11 mouse cellular contexts compared by ENCODE assay signal in genomic region chr4:152263512-152264176, GRCm38 (mm10). TPM values are rescaled to one million over a fixed set of nuclear protein-coding genes. Genes with fewer than 3 reads are reported as not detected.
A peak's percentile ranks its signal among the peaks of the same experiment; 100 is the strongest.
DNase-seq lines count a peak whose midpoint lies in the region; ATAC-seq and TF ChIP-seq lines count a peak whose summit lies in the region.
"Had no signal": no experiment of that assay in that cellular context is flagged by ENCODE, and none has a peak within 500 bp of the region (broad histone marks: within the 10 kb centered on the region; RNA-seq: fewer than 3 reads in every experiment).

No protein-coding gene starts in this region.

- 0 out of 2 replicates have a peak overlapping the region, but pooled peaks have one; percentile 16 for H3K9ac ChIP-seq in heart, embryonic 15.5 days
- no peak overlapping the region for H3K9ac ChIP-seq in hindbrain, embryonic 15.5 days
- H3K9ac ChIP-seq in liver, embryonic 14.5 days (replicated peaks): peak overlapping the region; percentile 33; the same call in 1 of the 2 replicates

- H3K4me1 ChIP-seq in heart, embryonic 15.5 days (replicated peaks): peaks cover 78% of the 10 kb centered on the region
- H3K4me1 ChIP-seq in hindbrain, embryonic 15.5 days (replicated peaks): peaks cover 36% of the 10 kb centered on the region
- H3K4me1 ChIP-seq in liver, embryonic 14.5 days (replicated peaks; ENCODE audit: control insufficient read depth in 2 of 2, insufficient read depth in 2 of 2, low read length in 1 of 2): peaks cover 14 to 18% of the 10 kb centered on the region in 2 experiments

- no peak for DNase-seq in heart, adult 11 months
- DNase-seq in WW6 (ENCODE audit: low read depth, low spot score): peak; percentile 49
- peak; percentile 24 to 66 (median 40) for DNase-seq in liver, embryonic 14.5 days (ENCODE audit: low read depth in 3 of 3, low spot score in 3 of 3)
- DNase-seq in layer of hippocampus, adult 8-10 months (ENCODE audit: low spot score in 2 of 2): no peak
- DNase-seq in thymus, postnatal 14 days: no peak
- DNase-seq in B cell, adult 2 months: no peak
- DNase-seq: thymus, postnatal 25 days had no signal

- H3K27ac ChIP-seq in heart, embryonic 15.5 days: peak overlapping the region; percentile 95
- no peak overlapping the region for H3K27ac ChIP-seq in hindbrain, embryonic 15.5 days (replicated peaks)
- peak overlapping the region; percentile 52 for H3K27ac ChIP-seq in liver, embryonic 14.5 days

- H3K36me3 ChIP-seq in heart, embryonic 15.5 days: no peaks in the 10 kb centered on the region
- peaks cover 12% of the 10 kb centered on the region for H3K36me3 ChIP-seq in hindbrain, embryonic 15.5 days
- H3K36me3 ChIP-seq in liver, embryonic 14.5 days (replicated peaks; ENCODE audit: control insufficient read depth, insufficient read depth, low read depth): no peaks in the 10 kb centered on the region

- no peak overlapping the region for H3K4me3 ChIP-seq in heart, embryonic 15.5 days
- H3K4me3 ChIP-seq in hindbrain, embryonic 15.5 days: no peak overlapping the region
- no peak overlapping the region for H3K4me3 ChIP-seq in liver, embryonic 14.5 days (ENCODE audit: insufficient read depth in 1 of 2, low read depth in 2 of 2, low read length in 2 of 2)

- 35% methylated on average over 10 of the region's 10 CpGs for WGBS in heart, embryonic 15.5 days
- 27% methylated on average over 10 of the region's 10 CpGs for WGBS in hindbrain, embryonic 15.5 days
- WGBS in liver, embryonic 14.5 days (ENCODE audit: insufficient replicate concordance): 34% methylated on average over 10 of the region's 10 CpGs

- no peaks in the 10 kb centered on the region for H3K9me3 ChIP-seq in heart, embryonic 15.5 days (replicated peaks)
- no peaks in the 10 kb centered on the region for H3K9me3 ChIP-seq in hindbrain, embryonic 15.5 days
- no peaks in the 10 kb centered on the region for H3K9me3 ChIP-seq in liver, embryonic 14.5 days (ENCODE audit: control insufficient read depth, low read length)

- ATAC-seq in heart, embryonic 15.5 days (replicated peaks; ENCODE audit: insufficient number of reproducible peaks, insufficient read depth, low FRiP score, low read depth): peak; percentile 29; the same call in 1 of the 2 replicates
- ATAC-seq in hindbrain, embryonic 15.5 days (ENCODE audit: low FRiP score, low read depth): 0 out of 2 replicates have a peak, but pooled peaks have one; percentile 8
- peak; percentile 79 for ATAC-seq in liver, embryonic 14.5 days (ENCODE audit: insufficient read depth)
- ATAC-seq: activated CD4-positive, CD25-positive, alpha-beta regulatory T cell, adult 4 months; inflammation-experienced regulatory T-cells, adult 6 months had no signal

- TF ChIP-seq EP300 in liver, embryonic 14.5 days (IDR thresholded peaks at IDR 0.05; ENCODE audit: low read depth): no peak

- H3K27me3 ChIP-seq in heart, embryonic 15.5 days: no peaks in the 10 kb centered on the region
- no peaks in the 10 kb centered on the region for H3K27me3 ChIP-seq in hindbrain, embryonic 15.5 days
- H3K27me3 ChIP-seq in liver, embryonic 14.5 days (ENCODE audit: control insufficient read depth, insufficient read depth, low read length): no peaks in the 10 kb centered on the region

- H3K4me2 ChIP-seq in heart, embryonic 15.5 days: no peak overlapping the region
- H3K4me2 ChIP-seq in hindbrain, embryonic 15.5 days: no peak overlapping the region
- peak overlapping the region; percentile 51 for H3K4me2 ChIP-seq in liver, embryonic 14.5 days (ENCODE audit: low read depth)

- no peak for TF ChIP-seq CTCF in liver, embryonic 14.5 days (IDR thresholded peaks at IDR 0.05; ENCODE audit: low read depth)

RNA-seq across cellular contexts. Expression of gene Gpr153, which starts 10.4 kb away (rescaled TPM):
- polyA plus RNA-seq in heart, embryonic 15.5 days (2015; fragmentation: Nextera tagmentation; extraction: Ambion mirVana): 11.2 and 13.2 TPM in 2 replicates
- 18.4 and 21.7 TPM in 2 replicates for polyA plus RNA-seq in hindbrain, embryonic 15.5 days (2015; fragmentation: Nextera tagmentation; extraction: Ambion mirVana)
- 1.1 and 1.2 TPM in 2 replicates for polyA plus RNA-seq in liver, embryonic 14.5 days (2012; rRNA removed)
- 0.58 and 0.59 TPM in 2 replicates for polyA plus RNA-seq in liver, embryonic 14.5 days (2014; fragmentation: Nextera tagmentation; extraction: Ambion mirVana)
- 1 to 10 TPM; 5.9 to 7.2 (median 6.6) TPM for total RNA-seq in layer of hippocampus, adult 8-10 months (2022)
- polyA plus RNA-seq: activated CD4-positive, CD25-positive, alpha-beta regulatory T cell, adult 4 months had no signal

RNA-seq across cellular contexts. Expression of gene Hes3, which starts 27.8 kb away (rescaled TPM):
- not detected in 2 replicates for polyA plus RNA-seq in heart, embryonic 15.5 days (2015; fragmentation: Nextera tagmentation; extraction: Ambion mirVana)
- 0.47 and 3.0 TPM in 2 replicates for polyA plus RNA-seq in hindbrain, embryonic 15.5 days (2015; fragmentation: Nextera tagmentation; extraction: Ambion mirVana)
- not detected in 2 replicates for polyA plus RNA-seq in liver, embryonic 14.5 days (2012; rRNA removed)
- not detected in 2 replicates for polyA plus RNA-seq in liver, embryonic 14.5 days (2014; fragmentation: Nextera tagmentation; extraction: Ambion mirVana)
- not detected for total RNA-seq in layer of hippocampus, adult 8-10 months (2022)
- polyA plus RNA-seq: activated CD4-positive, CD25-positive, alpha-beta regulatory T cell, adult 4 months; inflammation-experienced regulatory T-cells, adult 6 months had no signal

RNA-seq across cellular contexts. Expression of gene Icmt, which starts 33.4 kb away (rescaled TPM):
- 15.3 and 20.3 TPM in 2 replicates for polyA plus RNA-seq in heart, embryonic 15.5 days (2015; fragmentation: Nextera tagmentation; extraction: Ambion mirVana)
- polyA plus RNA-seq in hindbrain, embryonic 15.5 days (2015; fragmentation: Nextera tagmentation; extraction: Ambion mirVana): 18.3 and 22.2 TPM in 2 replicates
- 6.0 and 6.5 TPM in 2 replicates for polyA plus RNA-seq in liver, embryonic 14.5 days (2012; rRNA removed)
- polyA plus RNA-seq in liver, embryonic 14.5 days (2014; fragmentation: Nextera tagmentation; extraction: Ambion mirVana): 7.0 and 10.1 TPM in 2 replicates
- 10 to 100 TPM; 38.0 to 52.1 (median 47.0) TPM for total RNA-seq in layer of hippocampus, adult 8-10 months (2022)

RNA-seq across cellular contexts. Expression of gene Rnf207, which starts 55.1 kb away (rescaled TPM):
- 98.4 and 103 TPM in 2 replicates for polyA plus RNA-seq in heart, embryonic 15.5 days (2015; fragmentation: Nextera tagmentation; extraction: Ambion mirVana)
- polyA plus RNA-seq in hindbrain, embryonic 15.5 days (2015; fragmentation: Nextera tagmentation; extraction: Ambion mirVana): 8.6 and 8.8 TPM in 2 replicates
- polyA plus RNA-seq in liver, embryonic 14.5 days (2012; rRNA removed): 0.16 and 0.18 TPM in 2 replicates
- polyA plus RNA-seq in liver, embryonic 14.5 days (2014; fragmentation: Nextera tagmentation; extraction: Ambion mirVana): 0.04 TPM in 1 of 2 replicates, not detected in the other
- total RNA-seq in layer of hippocampus, adult 8-10 months (2022): 10 to 100 TPM; 11.3 to 16.5 (median 13.8) TPM
- polyA plus RNA-seq: activated CD4-positive, CD25-positive, alpha-beta regulatory T cell, adult 4 months; inflammation-experienced regulatory T-cells, adult 6 months had no signal

Comparison
In these comparisons a context has a peak if more than half of its experiments do, and no peak if none do; other contexts are left out.
1. ATAC-seq: peak in every context shown above with its lines; median percentile 79 in liver, embryonic 14.5 days; 29 in heart, embryonic 15.5 days; 8 in hindbrain, embryonic 15.5 days.
2. DNase-seq: peak in WW6 (single experiment) and liver, embryonic 14.5 days (3 of 3); none in heart, adult 11 months (single experiment), layer of hippocampus, adult 8-10 months (0 of 2), thymus, postnatal 14 days (single experiment) and B cell, adult 2 months (0 of 2).